Mouse (Mus musculus) v-Abl transformed pro-B cells (cell line): ENCODE results near the gene Ush1g.

ENCODE experiments used
- in situ Hi-C, 2 experiments: fragments of 400-800 bp; cut with MboI; formaldehyde crosslinking; loops; one replicate each; pipeline ENCODE4 v1.15.1; 2025; ENCODE audit not compliant: unreplicated experiment in 2 of 2

Gene Ush1g

GRCm38 (mm10) chr11:115321906-115322693 is at the start of gene Ush1g:
Gene Ush1g (minus strand): TSS chr11:115322041.
- in situ Hi-C loops: no loop called here

GRCm38 (mm10) chr11:115371354-115371753 is 49.5 kb upstream of the Ush1g start:
- in situ Hi-C loops: loop anchor here in 1 of 2 experiments (25.0 kb wide), 1 partner anchor 441 kb away; the partner anchor contains the start of genes Caskin2, Llgl2 and Tsen54

- in situ Hi-C loops: loop anchor here in 1 of 2 experiments (25.0 kb wide), 1 partner anchor 442 kb away; the partner anchor contains the start of genes Caskin2, Llgl2 and Tsen54
Measured at GRCm38 (mm10) chr11:115370368-115370767, 48.5 kb upstream of the Ush1g start.

GRCm38 (mm10) chr11:115367395-115367944 is 45.6 kb upstream of the Ush1g start, which contains the start of gene Hid1:
Gene Hid1 (minus strand): TSS chr11:115367756.
- in situ Hi-C loops: loop anchor here (5.0 to 25.0 kb wide), 2 partner anchors 35 to 445 kb away; partner anchors contain the start of genes Mrpl58 (in 2 of the 2), Caskin2 (in 1 of the 2), Llgl2 (in 1 of the 2) and Tsen54 (in 1 of the 2)

- in situ Hi-C loops: loop anchor here (5.0 to 25.0 kb wide), 2 partner anchors 35 to 445 kb away; partner anchors contain the start of genes Mrpl58 (in 2 of the 2), Caskin2 (in 1 of the 2), Llgl2 (in 1 of the 2) and Tsen54 (in 1 of the 2)
Measured at GRCm38 (mm10) chr11:115366706-115367394, 45.0 kb upstream of the Ush1g start.

- in situ Hi-C loops: loop anchor here (5.0 to 25.0 kb wide), 2 partner anchors 36 to 446 kb away; partner anchors contain the start of genes Mrpl58 (in 2 of the 2), Caskin2 (in 1 of the 2), Llgl2 (in 1 of the 2) and Tsen54 (in 1 of the 2)
Measured at GRCm38 (mm10) chr11:115366039-115366705, 44.3 kb upstream of the Ush1g start.

GRCm38 (mm10) chr11:115364136-115364535 is 42.3 kb upstream of the Ush1g start:
- in situ Hi-C loops: loop anchor here (5.0 to 25.0 kb wide), 3 partner anchors 108 to 448 kb away; partner anchors contain the start of genes Caskin2 (in 2 of the 2), Tsen54 (in 2 of the 2) and Llgl2 (in 1 of the 2)

- in situ Hi-C loops: loop anchor here (5.0 to 25.0 kb wide), 9 partner anchors 113 to 453 kb away; partner anchors contain the start of genes Caskin2 (in 2 of the 2), Tsen54 (in 2 of the 2), Llgl2 (in 1 of the 2) and Mif4gd (in 1 of the 2)
Measured at GRCm38 (mm10) chr11:115359726-115360125, 37.9 kb upstream of the Ush1g start.

- in situ Hi-C loops: loop anchor here (5.0 to 25.0 kb wide), 8 partner anchors 113 to 453 kb away; partner anchors contain the start of genes Caskin2 (in 1 of the 2), Llgl2 (in 1 of the 2), Mif4gd (in 1 of the 2) and Slc9a3r1 (in 1 of the 2)
Measured at GRCm38 (mm10) chr11:115359293-115359692, 37.5 kb upstream of the Ush1g start.

GRCm38 (mm10) chr11:115358468-115358867 is 36.6 kb upstream of the Ush1g start:
- in situ Hi-C loops: loop anchor here (5.0 to 25.0 kb wide), 8 partner anchors 114 to 454 kb away; partner anchors contain the start of genes Caskin2 (in 1 of the 2), Llgl2 (in 1 of the 2), Mif4gd (in 1 of the 2) and Slc9a3r1 (in 1 of the 2)

GRCm38 (mm10) chr11:115354183-115354582 is 32.3 kb upstream of the Ush1g start:
- in situ Hi-C loops: loop anchor here (5.0 to 25.0 kb wide), 6 partner anchors 152 to 458 kb away; partner anchors contain the start of genes Caskin2 (in 1 of the 2), Llgl2 (in 1 of the 2), Mif4gd (in 1 of the 2) and Slc9a3r1 (in 1 of the 2)

GRCm38 (mm10) chr11:115353375-115353774 is 31.5 kb upstream of the Ush1g start:
- in situ Hi-C loops: loop anchor here (5.0 to 25.0 kb wide), 6 partner anchors 151 to 459 kb away; partner anchors contain the start of genes Caskin2 (in 1 of the 2), Llgl2 (in 1 of the 2), Mif4gd (in 1 of the 2) and Slc9a3r1 (in 1 of the 2)

GRCm38 (mm10) chr11:115349976-115350375 is 28.1 kb upstream of the Ush1g start:
- in situ Hi-C loops: loop anchor here (5.0 to 25.0 kb wide), 7 partner anchors 148 to 1162 kb away; partner anchors contain the start of genes Caskin2 (in 1 of the 2), Llgl2 (in 1 of the 2), Mif4gd (in 1 of the 2) and Slc9a3r1 (in 1 of the 2)

- in situ Hi-C loops: loop anchor here in 1 of 2 experiments (25.0 kb wide), 1 partner anchor 1164 kb away; no protein-coding TSS in a partner anchor
Measured at GRCm38 (mm10) chr11:115348681-115349248, 26.9 kb upstream of the Ush1g start.

GRCm38 (mm10) chr11:115345515-115345914 is 23.7 kb upstream of the Ush1g start:
- in situ Hi-C loops: loop anchor here in 1 of 2 experiments (25.0 kb wide), 1 partner anchor 1167 kb away; no protein-coding TSS in a partner anchor

- in situ Hi-C loops: loop anchor here in 1 of 2 experiments (25.0 kb wide), 1 partner anchor 1167 kb away; no protein-coding TSS in a partner anchor
Measured at GRCm38 (mm10) chr11:115344967-115345366, 23.1 kb upstream of the Ush1g start.

- in situ Hi-C loops: loop anchor here in 1 of 2 experiments (25.0 kb wide), 1 partner anchor 1170 kb away; no protein-coding TSS in a partner anchor
Measured at GRCm38 (mm10) chr11:115341866-115342265, 20.0 kb upstream of the Ush1g start.

- in situ Hi-C loops: loop anchor here in 1 of 2 experiments (25.0 kb wide), 1 partner anchor 1171 kb away; no protein-coding TSS in a partner anchor
Measured at GRCm38 (mm10) chr11:115341246-115341645, 19.4 kb upstream of the Ush1g start.
